Mouse (Mus musculus): ENCODE results near the gene Rnft1. TPM values are rescaled to one million over a fixed set of nuclear protein-coding genes. Genes with fewer than 3 reads are reported as not detected.

The Rnft1 gene
- polyA plus RNA-seq (2021; fragmentation: Nextera tagmentation) = 13.1 and 16.4 TPM in 2 replicates
- long read RNA-seq, experiment 1, full-length matches to known transcripts = 21 of 23 reads
- long read RNA-seq, experiment 1, partial matches to known transcripts = 1 of 23 reads
- long read RNA-seq, experiment 1, other reads (novel, unspliced or antisense) = 1 of 23 reads
- long read RNA-seq, experiment 2, full-length matches to known transcripts = 85 of 115 reads
- long read RNA-seq, experiment 2, partial matches to known transcripts = 17 of 115 reads
- long read RNA-seq, experiment 2, other reads (novel, unspliced or antisense) = 13 of 115 reads

GRCm38 (mm10) chr11:86484101-86484868 lies at the start of gene Rnft1:
Gene Rnft1, plus strand, starts transcription at chr11:86484657.

GRCm38 (mm10) chr11:86544639-86545299 lies 60.3 kb downstream of the Rnft1 start, which contains the start of the genes Rps6kb1 and Tubd1:
Gene Rps6kb1, minus strand, starts transcription at chr11:86544805.
Gene Tubd1, plus strand, starts transcription at chr11:86544991.

Other genes with a start within 250 kb of the Rnft1 start
- gene Ints2, start 227.1 kb upstream of the Rnft1 start, polyA plus RNA-seq (2021; fragmentation: Nextera tagmentation) = 2.0 and 4.7 TPM in 2 replicates
- 3.0 and 3.2 TPM in 2 replicates for gene Med13, start 127.1 kb upstream of the Rnft1 start, polyA plus RNA-seq (2021; fragmentation: Nextera tagmentation)
- gene Rps6kb1, start 60.1 kb downstream of the Rnft1 start, polyA plus RNA-seq (2021; fragmentation: Nextera tagmentation) = 26.8 and 31.0 TPM in 2 replicates
- gene Tubd1, start 60.3 kb downstream of the Rnft1 start, polyA plus RNA-seq (2021; fragmentation: Nextera tagmentation) = 3.1 and 3.7 TPM in 2 replicates
- 139 and 142 TPM in 2 replicates for gene Vmp1, start 199.2 kb downstream of the Rnft1 start, polyA plus RNA-seq (2021; fragmentation: Nextera tagmentation)
- gene Ptrh2, start 199.3 kb downstream of the Rnft1 start, polyA plus RNA-seq (2021; fragmentation: Nextera tagmentation) = 13.5 and 14.8 TPM in 2 replicates

All from layer of hippocampus, adult 6 months (tissue).